Mouse (Mus musculus) olfactory bulb, adult 2 months (tissue): ENCODE measurements around the gene Naglu.

ENCODE experiments used
- CTCF ChIP-seq: fragments of 200-500 bp; IDR thresholded peaks from 2 replicates; pipeline ENCODE4 v1.5.1; 2012; ENCODE audit warnings: low read depth, mild to moderate bottlenecking, low read length, moderate library complexity; ENCODE audit not compliant: insufficient read depth
- POLR2A ChIP-seq: fragments of 200-500 bp; IDR thresholded peaks from 2 replicates; pipeline ENCODE4 v1.6.1; 2012; ENCODE audit warnings: mild to moderate bottlenecking, low read depth, low read length, moderate library complexity; ENCODE audit not compliant: insufficient read depth

- TF ChIP-seq POLR2A = peak; percentile 87
- no peak for TF ChIP-seq CTCF
Observed at GRCm38 (mm10) chr11:101069391-101070188, at the start of gene Naglu.
